Mouse (Mus musculus): Measurements from ENCODE around the gene Usp7. TPM values are rescaled to one million over a fixed set of nuclear protein-coding genes. Genes with fewer than 3 reads are reported as not detected.

The Usp7 gene
- polyA plus RNA-seq, 1 experiment from 2014 or later, result 43.3 TPM

DNA sequence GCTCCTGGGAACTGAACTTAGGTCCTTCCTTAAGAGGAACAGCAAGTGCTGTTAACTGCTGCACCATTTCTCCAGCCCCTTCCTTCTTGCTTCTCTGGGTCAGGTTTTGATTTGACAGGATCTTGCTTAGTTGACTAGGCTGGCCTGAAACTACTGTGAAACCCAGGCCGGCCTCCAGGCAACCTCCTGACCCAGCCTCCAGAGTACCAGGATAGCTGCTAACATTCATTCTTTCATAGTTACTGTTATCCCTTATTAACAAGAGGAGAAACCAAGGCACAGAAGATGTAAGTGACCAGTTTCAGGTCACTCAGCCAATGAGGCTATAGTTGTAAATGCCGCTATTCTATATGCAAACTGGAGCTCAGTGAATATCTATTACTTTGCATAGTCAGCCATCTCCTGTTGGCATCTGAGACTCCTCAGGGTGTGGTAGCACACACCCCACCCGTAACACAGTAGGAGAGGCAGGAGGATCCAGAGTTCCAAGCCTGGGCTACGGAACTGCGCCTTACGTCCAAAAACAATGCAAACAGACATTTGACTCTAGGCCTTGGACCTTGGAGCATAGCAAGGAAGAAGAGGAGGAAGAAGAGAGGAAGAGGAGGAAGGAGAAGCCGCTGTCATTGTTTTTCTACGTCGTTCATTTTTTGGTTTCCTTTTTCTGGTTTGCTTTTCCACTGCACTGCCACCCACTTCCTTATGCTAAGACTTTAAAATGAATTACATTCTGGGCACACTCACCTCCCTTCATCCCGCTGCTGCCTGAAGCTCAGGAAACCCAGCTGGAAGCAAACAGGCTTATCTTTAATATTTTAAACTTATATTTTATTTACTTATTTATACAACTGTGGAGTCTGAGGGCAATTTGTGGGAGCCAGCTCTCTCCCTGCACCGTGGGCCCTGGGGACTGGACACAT, 24.7 kb downstream of the Usp7 start:
- H3K27me3 ChIP-seq (replicated peaks; ENCODE audit: control insufficient read depth, insufficient read depth, low read length), result no peaks in the 10 kb centered on the region
- 76% methylated on average over 11 of the region's 11 CpGs for WGBS
- H3K9me3 ChIP-seq (ENCODE audit: control insufficient read depth, low read length), result no peaks in the 10 kb centered on the region
- peak overlapping the region; percentile 38 for H3K4me2 ChIP-seq
- H3K4me1 ChIP-seq (replicated peaks; ENCODE audit: control insufficient read depth, insufficient read depth, low read length), result peaks cover 28% of the 10 kb centered on the region
- H3K9ac ChIP-seq (ENCODE audit: low read depth, low read length), result peak overlapping the region; percentile 46; the same call in 1 of the 2 replicates
- DNase-seq (ENCODE audit: low spot score) (no peak), ATAC-seq (replicated peaks; ENCODE audit: low FRiP score) (peak; percentile 72)
- H3K36me3 ChIP-seq (ENCODE audit: control insufficient read depth, insufficient read depth, low read length), result no peaks in the 10 kb centered on the region
- peak overlapping the region; percentile 81 for H3K27ac ChIP-seq (ENCODE audit: low read depth, low read length)
- no peak overlapping the region for H3K4me3 ChIP-seq (ENCODE audit: low read depth, low read length)

DNA sequence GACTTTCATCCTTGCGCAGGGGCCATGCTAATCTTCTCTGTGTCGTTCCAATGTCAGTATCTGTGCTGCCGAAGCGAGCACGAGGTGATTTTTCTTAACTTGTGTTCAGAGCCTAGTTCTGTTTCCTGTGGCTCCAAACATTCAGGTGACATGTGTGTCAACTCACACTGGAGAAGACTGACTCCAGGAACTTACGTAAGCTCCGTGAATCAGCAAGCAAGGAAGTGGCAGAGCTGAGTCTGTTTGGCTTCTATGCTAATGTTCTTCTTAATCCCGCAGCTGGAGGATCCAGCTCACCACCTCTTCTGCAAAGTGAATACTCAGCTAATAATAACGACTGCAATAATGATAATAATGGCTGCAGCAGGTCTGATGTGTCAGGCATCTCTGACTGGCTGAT, 25.9 kb downstream of the Usp7 start:
- H3K27ac ChIP-seq (ENCODE audit: low read depth, low read length), result no peak overlapping the region
- H3K9me3 ChIP-seq (ENCODE audit: control insufficient read depth, low read length), result no peaks in the 10 kb centered on the region
- no peaks in the 10 kb centered on the region for H3K36me3 ChIP-seq (ENCODE audit: control insufficient read depth, insufficient read depth, low read length)
- no peak overlapping the region for H3K4me2 ChIP-seq
- H3K4me3 ChIP-seq (ENCODE audit: low read depth, low read length), result no peak overlapping the region
- ATAC-seq (replicated peaks; ENCODE audit: low FRiP score), result no peak
- no peak overlapping the region for H3K9ac ChIP-seq (ENCODE audit: low read depth, low read length)
- DNase-seq (ENCODE audit: low spot score), result no peak
- no peaks in the 10 kb centered on the region for H3K27me3 ChIP-seq (replicated peaks; ENCODE audit: control insufficient read depth, insufficient read depth, low read length)
- 49% methylated on average over 9 of the region's 9 CpGs for WGBS
- H3K4me1 ChIP-seq (replicated peaks; ENCODE audit: control insufficient read depth, insufficient read depth, low read length), result peaks cover 38% of the 10 kb centered on the region

DNA sequence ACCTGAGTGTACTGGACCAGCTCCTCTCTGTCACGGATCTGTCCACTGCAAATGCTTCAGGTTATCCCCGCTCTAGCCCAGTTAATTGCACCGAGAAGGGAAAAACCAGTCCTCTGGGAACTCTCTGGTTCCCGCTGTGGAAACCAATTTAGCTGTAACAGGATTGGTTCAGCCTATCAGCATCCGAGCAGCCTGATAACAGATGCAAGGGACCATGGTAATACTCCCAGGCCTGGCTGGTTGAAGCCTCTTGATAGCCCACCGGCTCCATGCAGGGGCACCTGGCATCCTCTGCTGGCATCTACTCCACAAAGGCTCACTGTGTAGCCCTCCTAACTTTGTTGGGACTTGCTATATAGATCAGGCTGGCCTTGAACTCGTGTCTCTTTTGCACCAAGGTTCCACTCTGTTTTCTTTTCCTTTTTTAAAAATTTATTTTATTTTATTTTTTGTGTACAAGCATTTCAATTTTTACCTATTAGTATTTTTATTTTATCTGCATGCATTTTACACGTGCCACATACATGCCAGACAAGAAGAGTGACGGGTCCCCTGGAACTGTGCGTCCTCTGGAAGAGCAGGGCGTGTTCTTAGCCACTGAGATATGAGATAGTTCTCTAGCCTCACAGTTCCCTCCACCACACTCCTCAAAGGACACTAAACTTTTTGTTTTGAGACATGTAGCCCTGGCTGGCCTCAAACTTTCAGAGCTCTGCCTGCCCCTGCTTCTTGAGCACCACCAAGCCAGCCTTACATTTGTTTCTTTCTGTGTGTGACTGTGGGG, 27.8 kb downstream of the Usp7 start:
- Histone ChIP-seq H3K36me3 (ENCODE audit: control insufficient read depth, insufficient read depth, low read length) (no peaks in the 10 kb centered on the region), H3K9me3 (ENCODE audit: control insufficient read depth, low read length) (no peaks in the 10 kb centered on the region), H3K27ac (ENCODE audit: low read depth, low read length) (0 out of 2 replicates have a peak overlapping the region, but pooled peaks have one; percentile 8), H3K27me3 (replicated peaks; ENCODE audit: control insufficient read depth, insufficient read depth, low read length) (no peaks in the 10 kb centered on the region), H3K4me1 (replicated peaks; ENCODE audit: control insufficient read depth, insufficient read depth, low read length) (peaks cover 35% of the 10 kb centered on the region), H3K9ac (ENCODE audit: low read depth, low read length) (peak overlapping the region; percentile 44; the same call in 1 of the 2 replicates), H3K4me2 (peak overlapping the region; percentile 8; the same call in 1 of the 2 replicates), H3K4me3 (ENCODE audit: low read depth, low read length) (no peak overlapping the region)
- 57% methylated on average over 11 of the region's 11 CpGs for WGBS
- ATAC-seq (replicated peaks; ENCODE audit: low FRiP score) (peak; percentile 53; the same call in 1 of the 2 replicates), DNase-seq (ENCODE audit: low spot score) (no peak)

DNA sequence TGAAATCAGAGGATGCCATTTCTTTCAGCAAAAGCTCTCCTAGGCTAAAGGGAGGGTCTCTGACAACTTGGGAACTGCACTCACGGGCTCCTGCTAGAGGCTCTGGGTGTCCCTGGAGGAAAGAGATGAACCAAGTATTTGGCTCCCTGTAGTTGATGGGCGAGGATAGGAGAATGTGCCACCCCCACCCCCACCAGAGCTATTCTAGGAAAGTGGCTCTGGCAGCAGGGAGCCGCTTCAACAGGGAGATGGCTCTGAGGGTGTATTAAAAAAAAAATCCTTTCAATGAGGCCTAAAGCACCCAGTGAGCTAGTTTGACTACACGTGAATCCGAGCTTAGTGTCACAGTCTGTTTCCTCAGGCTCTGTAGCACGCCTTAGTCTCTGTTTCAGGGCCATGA, 29.1 kb downstream of the Usp7 start:
- Histone ChIP-seq H3K27ac (ENCODE audit: low read depth, low read length) (no peak overlapping the region), H3K9ac (ENCODE audit: low read depth, low read length) (no peak overlapping the region), H3K4me1 (replicated peaks; ENCODE audit: control insufficient read depth, insufficient read depth, low read length) (peaks cover 26% of the 10 kb centered on the region), H3K4me3 (ENCODE audit: low read depth, low read length) (no peak overlapping the region), H3K9me3 (ENCODE audit: control insufficient read depth, low read length) (no peaks in the 10 kb centered on the region), H3K27me3 (replicated peaks; ENCODE audit: control insufficient read depth, insufficient read depth, low read length) (no peaks in the 10 kb centered on the region), H3K36me3 (ENCODE audit: control insufficient read depth, insufficient read depth, low read length) (no peaks in the 10 kb centered on the region), H3K4me2 (no peak overlapping the region)
- DNase-seq (ENCODE audit: low spot score) (no peak), ATAC-seq (replicated peaks; ENCODE audit: low FRiP score) (no peak)
- 76% methylated on average over 6 of the region's 6 CpGs for WGBS

DNA sequence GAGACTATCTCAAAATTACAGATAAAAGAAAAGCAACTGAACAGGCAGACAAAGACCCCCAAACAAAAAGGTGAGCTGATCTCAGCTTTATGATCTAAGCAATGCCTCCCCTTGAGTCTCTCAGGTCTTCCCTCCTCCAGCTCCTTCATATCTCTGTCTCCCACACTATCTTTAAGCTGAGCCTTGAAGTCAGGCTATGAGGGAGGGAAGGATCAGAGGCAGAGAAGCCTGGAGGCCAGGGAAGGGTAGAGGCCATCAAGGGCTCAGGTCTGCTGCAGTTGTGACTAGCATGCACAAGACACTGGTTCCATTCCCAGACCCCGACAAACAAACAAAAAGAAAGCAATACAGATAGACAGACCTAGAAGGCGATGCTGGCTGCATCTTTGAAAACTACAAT, 30.2 kb downstream of the Usp7 start:
- Histone ChIP-seq H3K4me3 (ENCODE audit: low read depth, low read length) (no peak overlapping the region), H3K4me1 (replicated peaks; ENCODE audit: control insufficient read depth, insufficient read depth, low read length) (peaks cover 16% of the 10 kb centered on the region), H3K9ac (ENCODE audit: low read depth, low read length) (no peak overlapping the region), H3K4me2 (no peak overlapping the region), H3K27me3 (replicated peaks; ENCODE audit: control insufficient read depth, insufficient read depth, low read length) (no peaks in the 10 kb centered on the region), H3K9me3 (ENCODE audit: control insufficient read depth, low read length) (no peaks in the 10 kb centered on the region), H3K27ac (ENCODE audit: low read depth, low read length) (peak overlapping the region; percentile 72), H3K36me3 (ENCODE audit: control insufficient read depth, insufficient read depth, low read length) (no peaks in the 10 kb centered on the region)
- ATAC-seq (replicated peaks; ENCODE audit: low FRiP score) (peak; percentile 80), DNase-seq (ENCODE audit: low spot score) (no peak)
- WGBS, result 84% methylated on average over 2 of the region's 2 CpGs

DNA sequence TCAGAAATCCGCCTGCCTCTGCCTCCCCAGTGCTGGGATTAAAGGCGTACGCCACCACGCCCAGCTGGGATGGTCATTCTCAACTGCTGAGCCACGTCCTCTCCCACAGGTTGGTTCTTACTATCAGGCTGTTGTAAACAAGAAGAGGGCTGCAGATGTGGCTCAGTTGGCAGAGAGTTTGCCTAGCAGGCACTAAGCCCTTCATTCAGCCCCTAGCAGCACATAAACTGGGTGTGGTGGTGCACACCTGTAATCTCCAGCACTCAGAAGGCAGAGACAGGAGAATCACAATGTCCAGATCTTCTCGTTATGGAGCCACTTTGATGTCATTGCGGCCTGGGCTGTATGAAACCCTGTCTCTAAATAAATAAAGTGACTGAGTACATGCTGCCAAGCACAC, 31.1 kb downstream of the Usp7 start:
- H3K4me3 ChIP-seq (ENCODE audit: low read depth, low read length), result no peak overlapping the region
- no peak overlapping the region for H3K9ac ChIP-seq (ENCODE audit: low read depth, low read length)
- no peak overlapping the region for H3K4me2 ChIP-seq
- no peaks in the 10 kb centered on the region for H3K36me3 ChIP-seq (ENCODE audit: control insufficient read depth, insufficient read depth, low read length)
- ATAC-seq (replicated peaks; ENCODE audit: low FRiP score), result peak; percentile 61
- peaks cover 16% of the 10 kb centered on the region for H3K4me1 ChIP-seq (replicated peaks; ENCODE audit: control insufficient read depth, insufficient read depth, low read length)
- H3K27me3 ChIP-seq (replicated peaks; ENCODE audit: control insufficient read depth, insufficient read depth, low read length), result no peaks in the 10 kb centered on the region
- WGBS, result 79% methylated on average over 6 of the region's 7 CpGs
- DNase-seq (ENCODE audit: low spot score), result no peak
- no peak overlapping the region for H3K27ac ChIP-seq (ENCODE audit: low read depth, low read length)
- H3K9me3 ChIP-seq (ENCODE audit: control insufficient read depth, low read length), result no peaks in the 10 kb centered on the region

DNA sequence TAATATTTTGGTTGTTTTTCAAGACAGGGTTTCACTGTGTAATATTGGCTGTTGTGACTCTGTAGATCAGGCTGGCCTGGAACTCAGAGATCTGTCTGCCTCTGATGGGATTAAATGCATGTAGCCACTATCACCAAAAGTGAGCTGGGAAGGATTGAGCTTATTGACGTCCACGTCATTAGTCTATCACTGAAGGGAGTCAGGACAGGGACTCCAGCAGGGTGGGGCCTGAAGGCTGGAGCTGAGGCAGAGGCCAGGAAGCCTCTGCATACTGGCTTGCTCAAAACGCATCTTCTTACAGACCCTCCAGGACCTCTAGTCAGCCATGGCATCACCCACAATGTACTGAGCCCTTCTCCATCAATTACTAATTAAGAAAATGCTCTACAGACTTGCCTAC, 33.1 kb downstream of the Usp7 start:
- H3K27ac ChIP-seq (ENCODE audit: low read depth, low read length), result no peak overlapping the region
- no peaks in the 10 kb centered on the region for H3K36me3 ChIP-seq (ENCODE audit: control insufficient read depth, insufficient read depth, low read length)
- ATAC-seq (replicated peaks; ENCODE audit: low FRiP score) (0 out of 2 replicates have a peak, but pooled peaks have one; percentile 26), DNase-seq (ENCODE audit: low spot score) (no peak)
- H3K9ac ChIP-seq (ENCODE audit: low read depth, low read length), result no peak overlapping the region
- H3K4me2 ChIP-seq, result no peak overlapping the region
- H3K4me1 ChIP-seq (replicated peaks; ENCODE audit: control insufficient read depth, insufficient read depth, low read length), result peaks cover 12% of the 10 kb centered on the region; the same call in 1 of the 2 replicates
- H3K4me3 ChIP-seq (ENCODE audit: low read depth, low read length), result no peak overlapping the region
- H3K9me3 ChIP-seq (ENCODE audit: control insufficient read depth, low read length), result no peaks in the 10 kb centered on the region
- H3K27me3 ChIP-seq (replicated peaks; ENCODE audit: control insufficient read depth, insufficient read depth, low read length), result no peaks in the 10 kb centered on the region
- 60% methylated on average over 3 of the region's 3 CpGs for WGBS

DNA sequence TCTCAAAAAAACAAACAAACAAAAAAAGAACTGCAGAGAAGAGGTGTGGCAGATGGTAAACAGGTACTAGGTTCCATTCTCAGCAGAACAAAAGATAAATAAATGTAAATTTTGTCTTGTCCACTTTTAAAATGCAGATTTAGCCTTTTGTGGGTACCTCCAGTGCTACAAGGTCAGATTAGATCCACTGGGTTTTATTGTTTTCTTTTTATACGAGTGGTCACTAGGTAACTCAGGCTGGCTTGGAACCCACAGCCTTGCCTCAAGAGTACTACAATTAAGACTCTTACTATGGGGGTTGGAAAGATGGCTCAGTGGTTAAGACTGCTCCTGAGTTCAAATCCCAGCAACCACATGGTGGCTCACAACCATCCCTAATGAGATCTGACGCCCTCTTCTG, 33.9 kb downstream of the Usp7 start:
- no peaks in the 10 kb centered on the region for H3K9me3 ChIP-seq (ENCODE audit: control insufficient read depth, low read length)
- no peaks in the 10 kb centered on the region for H3K27me3 ChIP-seq (replicated peaks; ENCODE audit: control insufficient read depth, insufficient read depth, low read length)
- 80% methylated on average over 2 of the region's 2 CpGs for WGBS
- H3K4me1 ChIP-seq (replicated peaks; ENCODE audit: control insufficient read depth, insufficient read depth, low read length), result peaks cover 12% of the 10 kb centered on the region; the same call in 1 of the 2 replicates
- no peak for ATAC-seq (replicated peaks; ENCODE audit: low FRiP score)
- H3K9ac ChIP-seq (ENCODE audit: low read depth, low read length), result no peak overlapping the region
- no peak overlapping the region for H3K4me3 ChIP-seq (ENCODE audit: low read depth, low read length)
- no peak overlapping the region for H3K4me2 ChIP-seq
- DNase-seq (ENCODE audit: low spot score), result no peak
- H3K36me3 ChIP-seq (ENCODE audit: control insufficient read depth, insufficient read depth, low read length), result no peaks in the 10 kb centered on the region
- H3K27ac ChIP-seq (ENCODE audit: low read depth, low read length), result no peak overlapping the region
